Mouse (Mus musculus) midbrain, embryonic 15.5 days (tissue): Measurements from ENCODE around the gene Atoh8. TPM values are rescaled to one million over a fixed set of nuclear protein-coding genes. Genes with fewer than 3 reads are reported as not detected.

ENCODE experiments used
- ATAC-seq: fragments of 200-750 bp; cut with Nextera tagmentation; replicated peaks from 2 replicates; pipeline ENCODE4 v1.8.0; 2017; ENCODE audit warnings: moderate TSS enrichment
- H3K27ac ChIP-seq: fragments of 300-500 bp; sonication (generic); 2 replicates; pipeline ENCODE4 v1.5.1; 2015; ENCODE audit warnings: mild to moderate bottlenecking, inconsistent platforms
- H3K27me3 ChIP-seq: fragments of 300-500 bp; sonication (generic); replicated peaks from 2 replicates; pipeline ENCODE4 v1.6.1; 2015; ENCODE audit warnings: inconsistent platforms
- H3K36me3 ChIP-seq: fragments of 300-500 bp; sonication (generic); replicated peaks from 2 replicates; pipeline ENCODE4 v1.6.1; 2015; ENCODE audit warnings: inconsistent platforms
- H3K4me1 ChIP-seq: fragments of 300-500 bp; sonication (generic); 2 replicates; pipeline ENCODE4 v1.6.1; 2015; ENCODE audit warnings: inconsistent platforms
- H3K4me2 ChIP-seq: fragments of 300-500 bp; sonication (generic); 2 replicates; pipeline ENCODE4 v1.6.1; 2015; ENCODE audit warnings: inconsistent platforms, mild to moderate bottlenecking, moderate library complexity
- H3K4me3 ChIP-seq: fragments of 300-500 bp; sonication (generic); 2 replicates; pipeline ENCODE4 v1.5.1; 2015; ENCODE audit warnings: mild to moderate bottlenecking, inconsistent platforms
- H3K9ac ChIP-seq: fragments of 300-500 bp; sonication (generic); 2 replicates; pipeline ENCODE4 v1.6.1; 2015; ENCODE audit warnings: mild to moderate bottlenecking, inconsistent platforms
- H3K9me3 ChIP-seq: fragments of 300-500 bp; sonication (generic); 2 replicates; pipeline ENCODE4 v1.6.1; 2016; ENCODE audit warnings: inconsistent platforms
- WGBS: fragments of 180-500 bp; shearing (Covaris S2); methylation state at CpG from one replicate; pipeline ENCODE4 v1.1.7; 2015; ENCODE audit warnings: mixed read lengths; 5-methylcytosine and 5-hydroxymethylcytosine counted together
- polyA plus RNA-seq: library from polyadenylated mRNA; unstranded; fragments of >200 nt; fragmentation: Nextera tagmentation; extraction: Ambion mirVana; gene quantifications from 2 replicates; pipeline ENCODE4 v1.2.1, GENCODE M21; 2015

Gene Atoh8
- polyA plus RNA-seq, 1 experiment from 2014 or later = 1.9 TPM

DNA sequence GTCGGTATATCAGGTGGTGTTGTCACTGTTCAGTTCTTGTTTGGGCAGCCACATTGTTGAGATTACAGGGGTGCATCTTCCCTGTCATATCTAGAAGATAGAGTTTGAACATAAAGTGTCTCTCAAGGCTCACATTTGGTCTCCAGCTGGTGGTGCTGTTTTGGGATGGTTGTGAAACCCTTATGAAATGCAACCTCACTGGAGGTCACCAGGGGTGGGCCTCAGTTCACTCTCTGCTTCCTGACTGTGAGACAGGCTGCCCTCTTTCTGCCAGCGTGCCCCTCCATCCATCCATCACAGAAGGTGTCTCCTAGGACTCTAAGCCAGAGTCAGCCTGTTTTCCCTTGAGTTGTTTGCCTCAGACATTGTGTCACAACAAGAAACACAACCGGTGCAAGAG, 58.0 kb downstream of the Atoh8 start:
- Histone ChIP-seq H3K9me3 (no peaks in the 10 kb centered on the region), H3K4me1 (no peaks in the 10 kb centered on the region), H3K4me3 (no peak overlapping the region), H3K9ac (no peak overlapping the region), H3K27ac (no peak overlapping the region), H3K36me3 (no peaks in the 10 kb centered on the region), H3K27me3 (no peaks in the 10 kb centered on the region), H3K4me2 (no peak overlapping the region)
- 84% methylated on average over 3 of the region's 3 CpGs for WGBS
- no peak for ATAC-seq

DNA sequence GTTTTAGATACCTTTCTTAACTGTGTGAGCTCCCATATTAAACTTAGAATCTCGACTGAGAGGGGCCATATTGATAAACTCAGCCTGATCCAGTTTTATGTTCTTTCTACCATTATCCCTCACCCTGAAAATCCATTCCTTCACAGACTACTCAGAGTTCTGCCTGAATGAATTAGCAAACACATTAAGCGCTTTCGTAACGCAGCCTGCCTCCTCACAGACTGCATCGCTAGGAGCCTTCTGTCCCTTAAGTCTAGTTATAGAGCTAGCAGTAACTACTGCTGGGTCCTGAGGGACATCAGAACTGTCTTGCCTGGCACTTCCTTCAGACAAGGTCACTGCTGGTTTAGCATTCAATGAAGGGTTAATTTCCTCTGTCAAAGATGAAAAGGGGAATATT, 59.4 kb downstream of the Atoh8 start:
- Histone ChIP-seq H3K27me3 (no peaks in the 10 kb centered on the region), H3K9ac (no peak overlapping the region), H3K36me3 (no peaks in the 10 kb centered on the region), H3K27ac (no peak overlapping the region), H3K9me3 (no peaks in the 10 kb centered on the region), H3K4me3 (no peak overlapping the region), H3K4me1 (no peaks in the 10 kb centered on the region), H3K4me2 (peak overlapping the region; percentile 4; the same call in 1 of the 2 replicates)
- WGBS = 53% methylated on average over 5 of the region's 5 CpGs
- ATAC-seq = no peak

DNA sequence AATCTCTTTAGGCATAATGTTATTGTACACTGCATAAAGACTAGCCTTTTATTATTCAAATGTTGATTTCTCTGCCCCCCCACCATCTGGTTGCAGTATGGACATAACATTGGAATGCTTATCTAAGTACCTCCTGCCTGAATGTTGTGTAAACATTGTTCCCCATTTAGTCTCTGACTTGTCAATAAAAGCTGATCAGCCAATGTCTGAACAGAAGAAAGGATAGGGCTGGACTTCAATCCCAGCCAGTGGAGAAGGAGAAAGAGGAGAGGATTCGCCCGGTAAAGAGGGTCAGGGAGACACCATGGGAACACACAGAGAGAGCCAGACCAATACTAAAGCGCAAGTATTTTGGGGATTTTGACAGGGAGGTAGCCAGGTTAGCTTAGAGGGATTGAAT, 60.0 kb downstream of the Atoh8 start:
- ATAC-seq = 0 out of 2 replicates have a peak, but pooled peaks have one; percentile 6

DNA sequence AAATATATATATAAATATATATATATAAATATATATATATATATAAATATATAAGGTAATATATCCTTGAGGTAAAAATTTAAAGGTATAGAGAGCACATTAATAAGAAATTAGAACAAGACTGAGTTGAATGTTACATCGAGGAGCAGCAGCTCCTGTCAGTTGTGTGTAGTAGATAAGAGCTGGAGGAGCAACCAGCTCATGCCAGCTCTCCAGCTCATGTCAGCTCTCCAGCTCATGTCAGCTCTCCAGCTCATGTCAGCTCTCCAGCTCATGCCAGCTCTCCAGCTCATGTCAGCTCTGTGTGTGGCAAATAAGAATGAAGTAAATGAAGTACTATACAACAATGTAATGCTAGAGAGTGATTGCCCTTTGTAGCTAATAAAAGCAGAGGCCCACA, 62.0 kb downstream of the Atoh8 start:
- no peak overlapping the region for H3K27ac ChIP-seq
- no peaks in the 10 kb centered on the region for H3K9me3 ChIP-seq
- no peak overlapping the region for H3K9ac ChIP-seq
- no peaks in the 10 kb centered on the region for H3K4me1 ChIP-seq
- no peak overlapping the region for H3K4me3 ChIP-seq
- no peak for ATAC-seq
- no peak overlapping the region for H3K4me2 ChIP-seq
- WGBS = 87% methylated on average over 1 of the region's 1 CpGs
- H3K36me3 ChIP-seq = no peaks in the 10 kb centered on the region
- H3K27me3 ChIP-seq = no peaks in the 10 kb centered on the region

More for the DNA sequence above, 60.0 kb downstream of the Atoh8 start:
- Histone ChIP-seq H3K9me3 (no peaks in the 10 kb centered on the region), H3K27ac (no peak overlapping the region), H3K4me3 (no peak overlapping the region), H3K27me3 (no peaks in the 10 kb centered on the region), H3K36me3 (no peaks in the 10 kb centered on the region), H3K4me1 (no peaks in the 10 kb centered on the region), H3K4me2 (peak overlapping the region; percentile 4; the same call in 1 of the 2 replicates), H3K9ac (no peak overlapping the region)
- 35% methylated on average over 3 of the region's 3 CpGs for WGBS

DNA sequence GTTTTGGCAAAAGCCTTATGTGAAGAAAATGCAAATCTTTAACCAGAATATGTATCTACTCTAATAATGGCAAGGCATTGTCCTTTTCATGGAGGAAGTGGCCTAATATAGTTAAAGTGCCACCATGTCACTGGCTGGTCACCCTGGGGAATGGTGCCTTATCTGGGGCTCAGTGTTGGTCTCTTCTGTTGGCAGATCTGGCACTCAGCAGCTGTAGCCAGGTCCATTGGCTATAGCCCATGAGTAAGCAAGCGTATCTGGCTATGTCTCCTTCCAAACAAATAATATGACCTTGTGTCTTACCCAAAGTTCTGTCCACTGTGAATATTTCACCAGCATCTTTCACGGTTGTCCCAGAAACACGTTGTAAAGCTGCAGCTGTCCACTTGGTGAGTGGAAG, 64.0 kb downstream of the Atoh8 start:
- ATAC-seq = no peak
- Histone ChIP-seq H3K4me1 (no peaks in the 10 kb centered on the region), H3K36me3 (no peaks in the 10 kb centered on the region), H3K27ac (no peak overlapping the region), H3K9me3 (no peaks in the 10 kb centered on the region), H3K4me3 (no peak overlapping the region), H3K9ac (no peak overlapping the region), H3K27me3 (no peaks in the 10 kb centered on the region), H3K4me2 (no peak overlapping the region)
- 88% methylated on average over 3 of the region's 3 CpGs for WGBS

DNA sequence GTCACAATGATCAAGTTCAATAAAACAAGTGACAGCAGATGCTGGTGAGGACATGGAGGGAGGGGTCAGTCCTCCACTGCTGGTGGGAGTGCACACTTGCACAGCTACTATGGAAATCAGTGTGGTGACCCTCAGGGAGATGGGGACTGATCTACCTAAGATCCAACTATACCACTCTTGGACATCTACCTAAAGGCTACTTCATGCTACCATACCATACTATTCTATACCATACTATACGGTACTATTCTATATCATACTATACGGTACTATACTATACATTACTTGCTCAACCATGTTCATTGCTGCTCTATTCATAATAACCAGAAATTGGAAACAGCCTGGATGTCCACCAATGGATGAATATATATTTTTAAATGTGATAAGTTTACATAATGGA, 69.5 kb downstream of the Atoh8 start:
- Histone ChIP-seq H3K4me3 (no peak overlapping the region), H3K27me3 (no peaks in the 10 kb centered on the region), H3K27ac (no peak overlapping the region), H3K4me1 (peaks cover 5% of the 10 kb centered on the region; the same call in 1 of the 2 replicates), H3K9me3 (no peaks in the 10 kb centered on the region), H3K4me2 (no peak overlapping the region), H3K36me3 (no peaks in the 10 kb centered on the region), H3K9ac (no peak overlapping the region)
- WGBS = 46% methylated on average over 2 of the region's 2 CpGs
- ATAC-seq = no peak

DNA sequence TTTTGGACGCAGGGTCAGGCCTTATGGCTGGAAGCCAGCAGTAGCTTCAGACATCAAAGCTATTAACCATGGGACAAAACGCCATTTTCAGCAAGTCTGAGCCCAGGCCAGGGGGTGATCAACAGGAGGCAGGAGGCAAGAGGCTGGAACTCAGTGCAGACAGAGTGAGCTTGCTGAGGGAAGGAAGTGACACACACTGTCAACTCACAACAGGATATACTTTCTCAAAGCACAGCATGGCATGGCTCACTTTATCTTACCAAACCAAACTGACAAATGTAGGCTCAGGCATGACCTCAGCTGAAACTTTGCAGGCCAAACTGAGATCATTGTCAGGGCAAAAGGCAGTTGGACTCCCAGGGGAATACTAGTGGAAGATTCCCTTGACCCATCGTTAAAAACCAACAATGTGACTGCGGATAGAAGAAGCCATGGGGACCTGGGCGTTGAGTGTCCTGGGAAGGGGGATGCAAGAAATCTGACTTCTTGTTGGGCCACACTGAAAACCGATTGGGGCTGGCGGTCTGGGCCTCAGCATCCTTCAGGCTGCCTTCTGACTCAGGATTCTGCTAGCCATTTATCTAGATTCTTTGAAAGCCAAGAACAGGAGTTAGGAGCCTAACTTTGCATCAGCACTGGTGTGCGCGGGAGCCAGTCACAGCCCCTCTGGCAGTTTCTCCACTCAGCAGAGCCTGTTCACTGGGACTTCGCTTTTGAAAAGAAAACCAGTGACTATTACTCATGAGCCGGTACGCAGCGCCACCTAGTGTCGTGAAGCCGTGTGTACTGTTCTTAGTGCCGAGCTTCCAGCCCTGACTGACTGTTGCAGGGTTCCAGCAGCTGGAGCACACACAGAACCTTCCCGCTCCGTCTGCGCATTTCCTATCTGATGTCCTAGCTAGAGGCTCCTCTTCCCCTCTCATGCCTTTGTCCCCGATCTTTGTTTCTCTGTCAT, 70.8 kb downstream of the Atoh8 start:
- no peak overlapping the region for H3K9ac ChIP-seq

DNA sequence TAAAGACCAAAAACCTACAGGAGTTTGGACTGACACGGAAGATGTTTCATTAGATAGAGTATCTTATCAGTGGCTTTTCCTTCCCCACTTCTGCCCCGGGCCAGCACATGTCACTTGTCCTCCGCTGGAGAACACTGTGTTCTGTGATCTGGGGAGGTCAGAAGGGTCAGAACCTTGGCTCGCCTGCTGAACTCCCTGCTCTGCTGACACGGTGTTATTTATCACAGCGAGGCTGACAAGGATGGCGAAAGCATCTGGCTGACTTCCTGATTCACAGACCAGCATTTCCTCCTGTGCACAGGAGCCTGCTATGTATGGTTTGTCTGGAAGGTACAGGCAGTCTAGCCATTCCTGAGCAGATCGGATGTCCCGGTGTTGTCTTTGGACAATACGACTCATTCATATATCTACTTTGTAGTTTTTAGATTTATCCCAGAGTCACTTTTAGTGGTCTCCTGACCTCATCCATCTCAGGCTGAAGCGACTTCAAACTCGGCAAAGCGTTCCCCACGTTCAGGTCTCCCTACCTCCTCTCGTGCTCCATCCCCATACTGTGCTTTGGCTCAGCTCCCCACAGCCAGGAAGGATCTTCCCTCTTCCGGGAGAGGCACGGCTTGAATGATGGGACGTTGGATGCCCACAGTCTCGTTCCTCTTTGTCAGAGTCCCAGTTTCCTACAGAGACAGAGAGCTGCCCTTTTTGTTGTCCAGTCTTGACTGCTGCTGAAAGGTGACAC, 73.1 kb downstream of the Atoh8 start:
- no peak overlapping the region for H3K4me3 ChIP-seq
- peaks cover 5% of the 10 kb centered on the region; the same call in 1 of the 2 replicates for H3K4me1 ChIP-seq
- H3K4me2 ChIP-seq = no peak overlapping the region
- no peaks in the 10 kb centered on the region for H3K36me3 ChIP-seq
- H3K27ac ChIP-seq = no peak overlapping the region
- no peaks in the 10 kb centered on the region for H3K27me3 ChIP-seq
- H3K9me3 ChIP-seq = no peaks in the 10 kb centered on the region
- H3K9ac ChIP-seq = no peak overlapping the region
- no peak for ATAC-seq
- 67% methylated on average over 19 of the region's 19 CpGs for WGBS

More for the DNA sequence above, 70.8 kb downstream of the Atoh8 start:
- Histone ChIP-seq H3K27me3 (no peaks in the 10 kb centered on the region), H3K4me3 (no peak overlapping the region), H3K4me1 (peaks cover 5% of the 10 kb centered on the region; the same call in 1 of the 2 replicates), H3K36me3 (no peaks in the 10 kb centered on the region), H3K9me3 (no peaks in the 10 kb centered on the region), H3K4me2 (no peak overlapping the region), H3K27ac (no peak overlapping the region)
- peak; percentile 93 for ATAC-seq
- 20% methylated on average over 20 of the region's 20 CpGs for WGBS

DNA sequence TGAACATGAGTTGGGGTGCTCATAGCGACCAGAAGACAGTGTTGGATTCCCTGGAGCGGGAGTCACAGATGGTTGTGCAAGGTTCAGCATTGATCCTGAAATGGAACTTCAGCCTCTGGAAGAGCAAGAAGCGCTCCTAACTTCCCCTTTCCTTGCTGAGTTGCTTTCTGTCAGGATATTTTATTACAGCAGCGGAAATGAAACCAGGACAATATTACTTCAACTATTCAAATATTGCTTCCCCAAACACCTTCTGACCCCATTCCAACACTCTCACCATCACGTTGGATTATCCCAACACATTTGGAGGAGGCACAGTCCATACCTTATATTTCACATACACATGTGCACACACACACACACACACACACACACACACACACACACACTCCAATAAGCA, 73.6 kb downstream of the Atoh8 start:
- Histone ChIP-seq H3K9ac (no peak overlapping the region), H3K4me1 (peaks cover 5% of the 10 kb centered on the region; the same call in 1 of the 2 replicates), H3K36me3 (no peaks in the 10 kb centered on the region), H3K27ac (no peak overlapping the region), H3K9me3 (no peaks in the 10 kb centered on the region), H3K27me3 (no peaks in the 10 kb centered on the region), H3K4me3 (no peak overlapping the region), H3K4me2 (no peak overlapping the region)
- ATAC-seq = no peak
- 90% methylated on average over 5 of the region's 5 CpGs for WGBS

DNA sequence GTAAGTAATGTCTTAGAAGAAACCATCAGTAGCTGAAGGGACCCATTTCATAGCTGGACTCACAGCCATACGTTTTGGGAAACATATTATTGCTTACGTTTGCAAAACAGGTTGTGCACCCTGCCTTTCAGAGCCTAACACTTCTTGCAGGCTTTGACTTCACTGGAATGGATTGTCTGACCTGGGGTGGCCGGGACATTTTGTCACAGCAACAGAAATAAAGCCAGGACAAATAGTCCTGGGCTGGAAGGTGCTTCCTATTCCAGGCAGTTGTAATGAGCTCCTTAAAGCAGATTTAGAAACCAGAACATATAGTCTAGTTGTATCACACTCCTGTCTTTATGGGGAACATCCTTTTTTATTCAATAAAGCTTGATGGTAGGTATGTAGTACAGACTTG, 74.4 kb downstream of the Atoh8 start:
- 87% methylated on average over 3 of the region's 3 CpGs for WGBS

DNA sequence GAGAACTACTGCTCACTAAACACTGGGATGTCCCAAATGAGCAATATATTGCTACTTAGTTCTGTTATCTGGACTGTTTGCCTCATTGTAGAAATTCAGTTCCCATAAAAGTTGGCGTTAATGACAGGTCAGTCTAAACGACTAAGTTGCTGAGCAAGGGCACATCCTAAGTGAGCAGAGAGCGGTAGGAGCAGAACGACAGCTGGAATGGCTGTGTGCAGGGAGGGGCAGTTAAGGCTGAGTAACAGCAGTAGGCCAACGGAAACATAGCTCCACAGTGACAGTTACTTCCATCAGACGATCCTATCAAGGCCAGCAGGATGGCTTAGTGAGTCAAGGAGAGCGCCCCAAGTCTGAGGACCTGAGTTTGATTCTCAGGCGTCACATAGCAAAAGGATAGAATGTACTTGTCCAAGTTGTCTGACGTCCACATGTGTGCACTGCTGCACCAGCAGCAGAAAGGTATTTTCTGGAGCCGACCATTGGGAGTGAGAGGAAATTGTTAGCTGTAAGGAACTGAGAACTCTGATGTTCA, 75.4 kb downstream of the Atoh8 start:
- Histone ChIP-seq H3K4me1 (peaks cover 5% of the 10 kb centered on the region; the same call in 1 of the 2 replicates), H3K4me3 (no peak overlapping the region), H3K36me3 (no peaks in the 10 kb centered on the region), H3K9ac (no peak overlapping the region), H3K27ac (no peak overlapping the region), H3K4me2 (no peak overlapping the region), H3K27me3 (no peaks in the 10 kb centered on the region), H3K9me3 (no peaks in the 10 kb centered on the region)
- ATAC-seq = no peak
- 83% methylated on average over 10 of the region's 10 CpGs for WGBS

More for the DNA sequence above, 74.4 kb downstream of the Atoh8 start:
- Histone ChIP-seq H3K27me3 (no peaks in the 10 kb centered on the region), H3K4me3 (no peak overlapping the region), H3K9me3 (no peaks in the 10 kb centered on the region), H3K27ac (no peak overlapping the region), H3K4me2 (no peak overlapping the region), H3K9ac (no peak overlapping the region), H3K36me3 (no peaks in the 10 kb centered on the region), H3K4me1 (peaks cover 5% of the 10 kb centered on the region; the same call in 1 of the 2 replicates)
- no peak for ATAC-seq
